Mouse (Mus musculus) stomach, postnatal 0 days (tissue): Measurements from ENCODE around the gene Prune2. TPM values are rescaled to one million over a fixed set of nuclear protein-coding genes. Genes with fewer than 3 reads are reported as not detected.

ENCODE experiments used
- ATAC-seq: fragments of 200-750 bp; cut with Nextera tagmentation; 2 replicates; pipeline ENCODE4 v1.8.0; 2017; ENCODE audit not compliant: low FRiP score, low TSS enrichment
- DNase-seq: peaks from one replicate; pipeline ENCODE4 v3.0.0-alpha.2; 2016; ENCODE audit warnings: low spot score
- H3K27ac ChIP-seq: fragments of 300-500 bp; sonication (generic); replicated peaks from 2 replicates; pipeline ENCODE4 v1.5.1; 2014; ENCODE audit warnings: mild to moderate bottlenecking, control low read depth
- H3K27me3 ChIP-seq: fragments of 300-500 bp; sonication (generic); 2 replicates; pipeline ENCODE4 v1.6.1; 2014; ENCODE audit warnings: low read length; ENCODE audit not compliant: control insufficient read depth, insufficient read depth
- H3K36me3 ChIP-seq: fragments of 300-500 bp; sonication (generic); 2 replicates; pipeline ENCODE4 v1.6.1; 2014; ENCODE audit warnings: low read length, mixed read lengths; ENCODE audit not compliant: control insufficient read depth, insufficient read depth
- H3K4me1 ChIP-seq: fragments of 300-500 bp; sonication (generic); replicated peaks from 2 replicates; pipeline ENCODE4 v1.6.1; 2014; ENCODE audit warnings: antibody characterized with exemption; ENCODE audit not compliant: control insufficient read depth, insufficient read depth
- H3K4me2 ChIP-seq: fragments of 300-500 bp; sonication (generic); replicated peaks from 2 replicates; pipeline ENCODE4 v1.6.1; 2014; ENCODE audit warnings: low read depth, mild to moderate bottlenecking, control low read depth, moderate library complexity
- H3K4me3 ChIP-seq: fragments of 300-500 bp; sonication (generic); 2 replicates; pipeline ENCODE4 v1.5.1; 2014; ENCODE audit warnings: low read depth, low read length, control low read depth
- H3K9ac ChIP-seq: fragments of 300-500 bp; sonication (generic); 2 replicates; pipeline ENCODE4 v1.6.1; 2014; ENCODE audit warnings: mild to moderate bottlenecking, low read length, control low read depth, mixed read lengths
- H3K9me3 ChIP-seq: fragments of 300-500 bp; sonication (generic); 2 replicates; pipeline ENCODE4 v1.6.1; 2016; ENCODE audit warnings: low read length; ENCODE audit not compliant: control insufficient read depth
- CTCF ChIP-seq: IDR thresholded peaks from 2 replicates; pipeline ENCODE4 v1.5.1; 2016; ENCODE audit warnings: antibody characterized with exemption, low read depth, mild to moderate bottlenecking, moderate library complexity
- EP300 ChIP-seq: optimal IDR thresholded peaks from 2 replicates; pipeline ENCODE3; 2016; ENCODE audit warnings: antibody characterized with exemption
- WGBS: fragments of 180-500 bp; shearing (Covaris S2); extraction: QIAGEN DNeasy Blood & Tissue Kit; methylation state at CpG from one replicate; pipeline ENCODE4 v1.1.7; 2014; 5-methylcytosine and 5-hydroxymethylcytosine counted together
- polyA plus RNA-seq: library from polyadenylated mRNA; unstranded; fragments of >200 nt; fragmentation: Nextera tagmentation; extraction: Ambion mirVana; gene quantifications from 2 replicates; pipeline ENCODE4 v1.2.1, GENCODE M21; 2015

Gene Prune2
- polyA plus RNA-seq, 1 experiment from 2014 or later, result 2.0 TPM

DNA sequence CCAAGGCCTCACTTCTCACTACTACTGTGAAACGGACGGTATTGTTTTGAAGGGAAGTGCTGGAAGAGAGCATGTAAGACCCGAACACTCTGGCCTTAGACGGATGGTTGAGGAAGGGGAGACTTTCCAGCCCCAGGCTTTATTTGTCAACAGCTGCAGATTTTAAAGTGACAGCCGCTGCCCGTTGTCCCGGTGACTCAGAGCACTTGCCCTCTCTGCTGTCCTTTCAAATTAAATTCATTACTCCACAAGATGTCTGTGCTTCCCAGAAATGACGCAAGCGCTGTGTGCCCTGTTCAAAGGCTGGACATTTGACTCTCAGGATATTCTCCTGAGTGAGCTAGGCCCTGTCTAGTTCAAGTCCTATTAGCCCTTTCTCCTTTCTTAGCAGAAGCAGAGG lies 5.9 kb upstream of the Prune2 start:
- DNase-seq (no peak), ATAC-seq (no peak)
- TF ChIP-seq EP300 (no peak), CTCF (no peak)
- no peak overlapping the region for H3K27ac ChIP-seq
- WGBS, result 63% methylated on average over 9 of the region's 9 CpGs
- no peaks in the 10 kb centered on the region for H3K36me3 ChIP-seq
- H3K9me3 ChIP-seq, result no peaks in the 10 kb centered on the region
- H3K4me1 ChIP-seq, result no peaks in the 10 kb centered on the region
- H3K27me3 ChIP-seq, result no peaks in the 10 kb centered on the region
- no peak overlapping the region for H3K4me3 ChIP-seq
- no peak overlapping the region for H3K4me2 ChIP-seq
- no peak overlapping the region for H3K9ac ChIP-seq

DNA sequence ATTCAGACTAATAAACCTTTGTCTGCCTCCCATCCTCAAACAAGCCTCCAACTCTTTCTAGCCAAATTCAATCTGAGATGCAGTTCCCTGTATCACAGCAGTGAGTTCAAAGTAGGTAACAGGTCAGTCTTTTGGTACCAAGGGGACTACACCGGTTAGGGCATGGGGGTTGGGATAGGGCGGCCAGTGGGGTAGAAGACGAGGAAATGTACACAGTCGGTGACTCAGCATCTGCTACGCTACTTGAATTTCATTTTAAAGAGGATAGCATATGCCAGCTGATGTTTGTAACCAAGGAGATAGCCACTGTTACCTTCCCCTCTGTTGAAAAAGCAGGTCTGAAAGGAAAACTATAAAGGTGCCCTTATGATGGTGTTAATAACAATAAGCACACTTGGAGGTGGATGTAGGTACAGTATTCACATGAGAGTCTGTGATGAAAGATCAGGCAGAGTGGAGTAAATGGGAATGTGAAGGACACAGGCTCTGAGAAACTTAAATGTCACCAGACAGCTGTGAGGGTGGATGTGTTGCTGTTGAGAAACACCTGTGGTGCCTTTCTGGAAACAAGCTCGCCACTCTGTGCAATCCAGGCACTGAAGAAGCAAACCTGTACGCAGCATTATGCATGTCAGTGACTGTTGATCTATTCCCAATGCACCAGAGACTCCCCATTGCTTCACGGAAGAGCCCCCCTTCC lies 5.1 kb upstream of the Prune2 start:
- H3K9ac ChIP-seq, result no peak overlapping the region
- H3K9me3 ChIP-seq, result no peaks in the 10 kb centered on the region
- H3K27me3 ChIP-seq, result no peaks in the 10 kb centered on the region
- no peaks in the 10 kb centered on the region for H3K4me1 ChIP-seq
- no peaks in the 10 kb centered on the region for H3K36me3 ChIP-seq
- no peak overlapping the region for H3K4me3 ChIP-seq
- no peak overlapping the region for H3K4me2 ChIP-seq
- WGBS, result 73% methylated on average over 8 of the region's 8 CpGs
- DNase-seq, result no peak
- ATAC-seq, result no peak
- no peak overlapping the region for H3K27ac ChIP-seq
- TF ChIP-seq CTCF (no peak), EP300 (no peak)

DNA sequence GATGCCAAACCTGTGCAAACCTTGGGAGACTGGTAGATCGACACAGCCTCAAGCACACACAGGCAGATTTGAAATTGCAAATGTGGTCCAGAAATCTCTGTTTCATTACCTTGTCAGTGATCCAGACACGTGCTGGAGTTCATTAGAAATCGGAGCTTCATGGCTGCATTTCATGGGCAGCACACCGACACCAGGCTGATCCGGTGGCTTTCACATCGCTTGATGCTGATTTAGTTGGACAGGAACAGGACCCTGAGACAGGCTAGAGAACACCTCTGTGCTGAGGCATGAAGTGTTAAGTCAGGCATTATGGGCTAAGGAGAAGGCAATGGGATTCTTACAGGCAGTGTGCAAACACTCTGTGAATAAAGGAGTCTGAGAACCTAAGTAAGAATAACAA lies 1.2 kb upstream of the Prune2 start:
- DNase-seq, result no peak
- no peaks in the 10 kb centered on the region for H3K9me3 ChIP-seq
- WGBS, result 77% methylated on average over 6 of the region's 6 CpGs
- H3K27ac ChIP-seq, result no peak overlapping the region
- TF ChIP-seq EP300 (no peak), CTCF (no peak)
- no peaks in the 10 kb centered on the region for H3K27me3 ChIP-seq
- no peak for ATAC-seq
- no peak overlapping the region for H3K4me3 ChIP-seq
- H3K36me3 ChIP-seq, result no peaks in the 10 kb centered on the region
- H3K9ac ChIP-seq, result no peak overlapping the region
- H3K4me1 ChIP-seq, result peaks cover 4% of the 10 kb centered on the region
- no peak overlapping the region for H3K4me2 ChIP-seq

DNA sequence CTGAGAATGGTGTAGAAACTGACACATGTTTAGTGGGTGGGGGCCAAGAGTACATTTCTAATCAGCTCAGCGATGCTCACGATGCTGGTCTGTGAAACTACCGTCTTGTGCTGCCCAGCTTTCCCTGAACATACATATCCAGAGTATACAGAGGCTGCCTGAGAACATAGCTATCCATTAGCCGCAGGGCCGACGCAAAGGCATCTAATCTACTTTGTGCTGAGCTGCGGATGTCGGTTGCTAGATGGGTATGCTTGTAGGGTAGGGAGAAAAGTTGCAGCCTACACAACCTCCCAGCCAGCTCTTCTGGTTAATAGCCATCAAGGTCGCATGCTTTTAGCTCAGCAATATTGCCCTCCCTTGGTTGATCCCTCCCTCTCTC lies 696 bp upstream of the Prune2 start:
- peak overlapping the region; percentile 62; the same call in 1 of the 2 replicates for H3K4me2 ChIP-seq
- no peaks in the 10 kb centered on the region for H3K9me3 ChIP-seq
- DNase-seq (no peak), ATAC-seq (no peak)
- WGBS, result 40% methylated on average over 9 of the region's 9 CpGs
- no peak overlapping the region; the same call in 1 of the 2 replicates for H3K4me3 ChIP-seq
- H3K9ac ChIP-seq, result no peak overlapping the region
- TF ChIP-seq CTCF (no peak), EP300 (no peak)
- H3K27ac ChIP-seq, result no peak overlapping the region
- peaks cover 4% of the 10 kb centered on the region for H3K4me1 ChIP-seq
- no peaks in the 10 kb centered on the region for H3K27me3 ChIP-seq
- no peaks in the 10 kb centered on the region for H3K36me3 ChIP-seq

DNA sequence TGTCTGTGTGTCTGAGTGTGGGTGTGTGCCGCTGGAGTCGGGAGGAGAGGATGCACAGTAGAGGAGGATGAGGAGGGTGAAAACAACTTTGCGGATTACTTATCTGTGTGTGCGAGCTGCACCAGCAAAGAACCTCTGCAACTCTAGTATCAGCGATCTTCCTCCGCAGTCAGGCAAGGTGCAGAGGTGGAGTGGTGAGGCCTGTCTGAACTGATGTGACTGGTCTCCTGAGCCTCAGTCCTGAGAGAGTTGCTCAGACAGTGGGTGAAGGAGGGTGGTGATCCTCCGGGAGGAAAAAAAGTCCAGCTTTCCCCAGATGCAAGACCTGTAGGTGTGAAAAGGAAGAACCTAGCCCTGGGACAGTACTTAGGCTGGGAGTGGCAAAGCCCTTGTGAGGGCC lies 401 bp downstream of the Prune2 start:
- TF ChIP-seq CTCF, result no peak
- no peak for TF ChIP-seq EP300
- H3K27me3 ChIP-seq, result no peaks in the 10 kb centered on the region
- H3K9me3 ChIP-seq, result no peaks in the 10 kb centered on the region
- no peak for DNase-seq
- 0 out of 2 replicates have a peak overlapping the region, but pooled peaks have one; percentile 27 for H3K9ac ChIP-seq
- no peak overlapping the region for H3K27ac ChIP-seq
- H3K4me3 ChIP-seq, result peak overlapping the region; percentile 35
- H3K4me2 ChIP-seq, result peak overlapping the region; percentile 62
- WGBS, result 2% methylated on average over 7 of the region's 7 CpGs
- H3K36me3 ChIP-seq, result no peaks in the 10 kb centered on the region
- H3K4me1 ChIP-seq, result peaks cover 4% of the 10 kb centered on the region
- no peak for ATAC-seq

DNA sequence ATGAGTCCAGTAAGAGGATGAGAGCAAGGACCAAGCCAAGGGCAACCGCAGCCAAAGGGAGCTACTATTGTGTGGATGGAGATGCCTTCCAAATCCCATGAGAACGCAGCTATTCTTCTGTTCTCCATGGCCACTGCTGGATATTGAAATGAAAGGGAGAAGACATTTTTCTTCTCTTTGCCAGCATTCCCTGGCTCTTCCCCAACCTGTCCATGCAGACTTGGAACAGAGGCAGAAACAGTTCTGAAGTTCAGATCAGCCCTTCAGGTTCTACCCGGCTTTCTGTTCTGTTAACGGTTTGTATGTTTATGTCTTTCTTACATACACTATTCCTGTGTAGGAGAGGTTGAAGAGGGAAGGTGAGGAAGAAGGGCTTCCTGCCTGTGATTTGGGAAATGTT lies 3.1 kb downstream of the Prune2 start:
- H3K4me2 ChIP-seq, result no peak overlapping the region
- no peaks in the 10 kb centered on the region for H3K9me3 ChIP-seq
- H3K27me3 ChIP-seq, result no peaks in the 10 kb centered on the region
- H3K27ac ChIP-seq, result no peak overlapping the region
- WGBS, result 68% methylated on average over 4 of the region's 4 CpGs
- DNase-seq (no peak), ATAC-seq (no peak)
- H3K4me3 ChIP-seq, result no peak overlapping the region
- no peak for TF ChIP-seq CTCF
- TF ChIP-seq EP300, result no peak
- peaks cover 4% of the 10 kb centered on the region for H3K4me1 ChIP-seq
- H3K36me3 ChIP-seq, result no peaks in the 10 kb centered on the region
- no peak overlapping the region for H3K9ac ChIP-seq
